Mouse (Mus musculus) lung, embryonic 16.5 days (tissue): ENCODE results near the gene Tctn3. TPM values are rescaled to one million over a fixed set of nuclear protein-coding genes. Genes with fewer than 3 reads are reported as not detected.

Source experiments
- ATAC-seq: fragments of 200-750 bp; cut with Nextera tagmentation; 2 replicates; pipeline ENCODE4 v1.8.0; 2017; ENCODE audit warnings: low read depth, mild to moderate bottlenecking, moderate library complexity
- H3K27ac ChIP-seq: fragments of 300-500 bp; sonication (generic); 2 replicates; pipeline ENCODE4 v1.5.1; 2014; ENCODE audit warnings: mild to moderate bottlenecking, control low read depth, low read length
- H3K27me3 ChIP-seq: fragments of 300-500 bp; sonication (generic); 2 replicates; pipeline ENCODE4 v1.6.1; 2014; ENCODE audit warnings: low read depth, low read length, mixed read lengths; ENCODE audit not compliant: control insufficient read depth, insufficient read depth
- H3K36me3 ChIP-seq: fragments of 300-500 bp; sonication (generic); 2 replicates; pipeline ENCODE4 v1.6.1; 2014; ENCODE audit warnings: low read length; ENCODE audit not compliant: control insufficient read depth, insufficient read depth
- H3K4me1 ChIP-seq: fragments of 300-500 bp; sonication (generic); replicated peaks from 2 replicates; pipeline ENCODE4 v1.6.1; 2014; ENCODE audit warnings: low read length, mixed read lengths; ENCODE audit not compliant: control insufficient read depth, insufficient read depth
- H3K4me2 ChIP-seq: fragments of 300-500 bp; sonication (generic); 2 replicates; pipeline ENCODE4 v1.6.1; 2014; ENCODE audit warnings: low read depth, low read length, control low read depth
- H3K4me3 ChIP-seq: fragments of 300-500 bp; sonication (generic); 2 replicates; pipeline ENCODE4 v1.5.1; 2014; ENCODE audit warnings: mild to moderate bottlenecking, low read length, control low read depth
- H3K9ac ChIP-seq: fragments of 300-500 bp; sonication (generic); 2 replicates; pipeline ENCODE4 v1.6.1; 2014; ENCODE audit warnings: low read length, control low read depth
- H3K9me3 ChIP-seq: fragments of 300-500 bp; sonication (generic); 2 replicates; pipeline ENCODE4 v1.6.1; 2016; ENCODE audit warnings: low read length; ENCODE audit not compliant: control insufficient read depth
- WGBS: fragments of 180-500 bp; shearing (Covaris S2); extraction: QIAGEN DNeasy Blood & Tissue Kit; methylation state at CpG from one replicate; pipeline ENCODE4 v1.1.7; 2014; 5-methylcytosine and 5-hydroxymethylcytosine counted together
- polyA plus RNA-seq: library from polyadenylated mRNA; unstranded; fragments of >200 nt; fragmentation: Nextera tagmentation; extraction: Ambion mirVana; gene quantifications from 2 replicates; pipeline ENCODE4 v1.2.1, GENCODE M21; 2015

Gene Tctn3
- polyA plus RNA-seq = 11.8 and 12.7 TPM in 2 replicates

- H3K4me3 ChIP-seq = peak within 1 kb of the TSS; percentile 88
- peak within 1 kb of the TSS; percentile 73 for H3K4me2 ChIP-seq
- no peaks in the 10 kb centered on the region for H3K9me3 ChIP-seq
- ATAC-seq = peak; percentile 100
- H3K9ac ChIP-seq = peak within 1 kb of the TSS; percentile 84
- H3K27ac ChIP-seq = no peak within 1 kb of the TSS
- peaks cover 9% of the 10 kb centered on the region for H3K36me3 ChIP-seq
- WGBS = under 1% methylated on average over 45 of the region's 45 CpGs
- peaks cover 2% of the 10 kb centered on the region; the same call in 1 of the 2 replicates for H3K27me3 ChIP-seq
- peaks cover 7% of the 10 kb centered on the region for H3K4me1 ChIP-seq
These were observed at the start of gene Tctn3, which contains the start of gene Entpd1 for GRCm38 (mm10) chr19:40611830-40612506. TSS of gene Tctn3 (minus strand) at chr19:40612233. TSS of gene Entpd1 (plus strand) at chr19:40612366.

GRCm38 (mm10) chr19:40661108-40661507 lies 49.1 kb upstream of the Tctn3 start:
- no peak overlapping the region for H3K27ac ChIP-seq
- peak overlapping the region; percentile 45 for H3K4me3 ChIP-seq
- H3K9me3 ChIP-seq = no peaks in the 10 kb centered on the region
- WGBS = 86% methylated on average over 2 of the region's 2 CpGs
- H3K9ac ChIP-seq = no peak overlapping the region
- H3K36me3 ChIP-seq = no peaks in the 10 kb centered on the region
- H3K4me1 ChIP-seq = peaks cover 32% of the 10 kb centered on the region
- H3K4me2 ChIP-seq = peak overlapping the region; percentile 64
- ATAC-seq = no peak
- no peaks in the 10 kb centered on the region for H3K27me3 ChIP-seq

GRCm38 (mm10) chr19:40660510-40660909 lies 48.5 kb upstream of the Tctn3 start:
- ATAC-seq = peak; percentile 19; the same call in 1 of the 2 replicates
- H3K27me3 ChIP-seq = no peaks in the 10 kb centered on the region
- no peaks in the 10 kb centered on the region for H3K9me3 ChIP-seq
- H3K27ac ChIP-seq = peak overlapping the region; percentile 50
- H3K9ac ChIP-seq = peak overlapping the region; percentile 53
- no peaks in the 10 kb centered on the region for H3K36me3 ChIP-seq
- H3K4me3 ChIP-seq = peak overlapping the region; percentile 45
- H3K4me2 ChIP-seq = peak overlapping the region; percentile 64
- 17% methylated on average over 9 of the region's 9 CpGs for WGBS
- H3K4me1 ChIP-seq = peaks cover 32% of the 10 kb centered on the region

GRCm38 (mm10) chr19:40659651-40660478 lies 47.8 kb upstream of the Tctn3 start:
- WGBS = 3% methylated on average over 16 of the region's 16 CpGs
- Histone ChIP-seq H3K4me3 (peak overlapping the region; percentile 45), H3K27ac (peak overlapping the region; percentile 50), H3K27me3 (no peaks in the 10 kb centered on the region), H3K36me3 (no peaks in the 10 kb centered on the region), H3K9ac (peak overlapping the region; percentile 53), H3K4me1 (peaks cover 32% of the 10 kb centered on the region), H3K9me3 (no peaks in the 10 kb centered on the region), H3K4me2 (peak overlapping the region; percentile 64)
- peak; percentile 52; the same call in 1 of the 2 replicates for ATAC-seq

GRCm38 (mm10) chr19:40658935-40659334 lies 46.9 kb upstream of the Tctn3 start:
- Histone ChIP-seq H3K9ac (no peak overlapping the region), H3K36me3 (no peaks in the 10 kb centered on the region), H3K9me3 (no peaks in the 10 kb centered on the region), H3K27ac (no peak overlapping the region), H3K27me3 (no peaks in the 10 kb centered on the region), H3K4me1 (peaks cover 32% of the 10 kb centered on the region), H3K4me3 (peak overlapping the region; percentile 9; the same call in 1 of the 2 replicates), H3K4me2 (peak overlapping the region; percentile 64)
- ATAC-seq = no peak; the same call in 1 of the 2 replicates
- 35% methylated on average over 5 of the region's 5 CpGs for WGBS

GRCm38 (mm10) chr19:40658281-40658680 lies 46.2 kb upstream of the Tctn3 start:
- Histone ChIP-seq H3K4me3 (no peak overlapping the region), H3K9ac (no peak overlapping the region), H3K4me2 (peak overlapping the region; percentile 64; the same call in 1 of the 2 replicates), H3K36me3 (no peaks in the 10 kb centered on the region), H3K27ac (no peak overlapping the region), H3K9me3 (no peaks in the 10 kb centered on the region), H3K27me3 (no peaks in the 10 kb centered on the region), H3K4me1 (peaks cover 27% of the 10 kb centered on the region)
- 38% methylated on average over 6 of the region's 6 CpGs for WGBS
- no peak for ATAC-seq

- Histone ChIP-seq H3K36me3 (no peaks in the 10 kb centered on the region), H3K4me3 (no peak overlapping the region), H3K4me2 (no peak overlapping the region), H3K27ac (no peak overlapping the region), H3K4me1 (peaks cover 20% of the 10 kb centered on the region), H3K9me3 (no peaks in the 10 kb centered on the region), H3K27me3 (no peaks in the 10 kb centered on the region), H3K9ac (no peak overlapping the region)
- WGBS = 86% methylated on average over 5 of the region's 5 CpGs
- ATAC-seq = no peak
These were observed 44.2 kb upstream of the Tctn3 start for GRCm38 (mm10) chr19:40656207-40656606.

GRCm38 (mm10) chr19:40650090-40650489 lies 38.1 kb upstream of the Tctn3 start:
- no peaks in the 10 kb centered on the region for H3K27me3 ChIP-seq
- no peak overlapping the region for H3K9ac ChIP-seq
- no peaks in the 10 kb centered on the region for H3K9me3 ChIP-seq
- H3K36me3 ChIP-seq = no peaks in the 10 kb centered on the region
- H3K27ac ChIP-seq = peak overlapping the region; percentile 40; the same call in 1 of the 2 replicates
- WGBS = 32% methylated on average over 5 of the region's 5 CpGs
- ATAC-seq = no peak
- peaks cover 16% of the 10 kb centered on the region for H3K4me1 ChIP-seq
- H3K4me2 ChIP-seq = no peak overlapping the region
- H3K4me3 ChIP-seq = no peak overlapping the region
